Mouse (Mus musculus) limb, embryonic 15.5 days (tissue): ENCODE measurements at regions not wholly inside any gene's neighbourhood (a gene's known extent, or its start where the extent isn't known, plus 50 kb on each side); places are given as distances from the start of the nearest gene placed in this dataset.

Source experiments
- ATAC-seq: fragments of 200-750 bp; cut with Nextera tagmentation; 2 replicates; pipeline ENCODE4 v1.8.0; 2017; ENCODE audit warnings: low read depth, moderate TSS enrichment; ENCODE audit not compliant: insufficient number of reproducible peaks, low FRiP score, low TSS enrichment
- H3K27ac ChIP-seq: fragments of 300-500 bp; sonication (generic); 2 replicates; pipeline ENCODE4 v1.5.1; 2015; ENCODE audit warnings: moderate library complexity, mild to moderate bottlenecking, inconsistent platforms
- H3K27me3 ChIP-seq: fragments of 300-500 bp; sonication (generic); 2 replicates; pipeline ENCODE4 v1.6.1; 2015; ENCODE audit warnings: inconsistent platforms
- H3K36me3 ChIP-seq: fragments of 300-500 bp; sonication (generic); 2 replicates; pipeline ENCODE4 v1.6.1; 2015; ENCODE audit warnings: inconsistent platforms
- H3K4me1 ChIP-seq: fragments of 300-500 bp; sonication (generic); 2 replicates; pipeline ENCODE4 v1.6.1; 2015; ENCODE audit warnings: inconsistent platforms
- H3K4me2 ChIP-seq: fragments of 300-500 bp; sonication (generic); 2 replicates; pipeline ENCODE4 v1.6.1; 2015; ENCODE audit warnings: mild to moderate bottlenecking, inconsistent platforms
- H3K4me3 ChIP-seq: fragments of 300-500 bp; sonication (generic); 2 replicates; pipeline ENCODE4 v1.5.1; 2015; ENCODE audit warnings: mild to moderate bottlenecking, inconsistent platforms
- H3K9ac ChIP-seq: fragments of 300-500 bp; sonication (generic); 2 replicates; pipeline ENCODE4 v1.6.1; 2015; ENCODE audit warnings: inconsistent platforms
- H3K9me3 ChIP-seq: fragments of 300-500 bp; sonication (generic); 2 replicates; pipeline ENCODE4 v1.6.1; 2016; ENCODE audit warnings: inconsistent platforms
- WGBS: fragments of 180-500 bp; shearing (Covaris S2); methylation state at CpG from one replicate; pipeline ENCODE4 v1.1.7; 2015; 5-methylcytosine and 5-hydroxymethylcytosine counted together

DNA sequence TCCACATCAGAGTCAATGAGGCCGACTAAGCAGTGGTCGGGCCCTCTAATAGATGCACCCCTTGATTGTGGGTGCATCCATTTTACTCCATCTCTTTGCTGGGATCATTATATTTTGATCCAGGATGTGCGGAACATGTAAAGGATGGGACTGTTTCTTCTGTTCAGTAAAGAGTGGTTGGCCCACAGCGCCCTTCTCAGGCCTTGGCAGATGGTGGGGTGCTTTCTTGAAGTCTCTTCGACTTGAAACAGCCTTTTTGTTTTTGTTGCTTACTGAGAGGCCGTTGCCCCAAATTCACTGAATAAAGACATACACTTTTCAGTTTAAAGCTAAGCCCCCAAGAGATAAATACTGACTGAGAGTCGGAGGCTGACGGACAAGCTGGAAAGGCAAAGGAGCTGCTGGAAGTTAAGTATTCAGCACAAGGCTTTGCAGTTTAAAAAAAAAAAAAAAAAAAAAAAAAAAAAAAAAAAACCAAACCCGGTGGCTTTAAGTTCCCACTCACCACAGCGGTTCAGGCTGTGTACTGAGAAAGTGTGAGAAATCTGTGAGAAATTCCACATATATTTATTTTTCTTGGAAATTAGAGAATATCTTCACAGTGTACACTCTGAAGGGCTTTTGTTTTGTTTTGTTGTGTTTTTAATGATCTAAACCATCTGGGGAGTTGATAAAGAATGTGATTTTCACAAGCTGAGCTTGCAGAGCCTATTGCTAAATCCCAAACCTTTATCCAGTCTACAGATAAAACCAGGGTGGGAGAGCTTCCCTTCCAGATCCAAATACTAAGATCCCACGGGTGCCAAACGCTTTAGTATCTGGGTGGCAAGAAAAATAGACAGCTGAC, 285.3 kb upstream of the Mpdz start:
- H3K27ac ChIP-seq, result no peak overlapping the region
- no peak overlapping the region for H3K4me2 ChIP-seq
- H3K9me3 ChIP-seq, result no peaks in the 10 kb centered on the region
- no peak overlapping the region for H3K9ac ChIP-seq
- no peaks in the 10 kb centered on the region for H3K36me3 ChIP-seq
- WGBS, result 61% methylated on average over 12 of the region's 12 CpGs
- no peak for ATAC-seq
- peaks cover 9% of the 10 kb centered on the region; the same call in 1 of the 2 replicates for H3K4me1 ChIP-seq
- no peak overlapping the region for H3K4me3 ChIP-seq
- H3K27me3 ChIP-seq, result no peaks in the 10 kb centered on the region

DNA sequence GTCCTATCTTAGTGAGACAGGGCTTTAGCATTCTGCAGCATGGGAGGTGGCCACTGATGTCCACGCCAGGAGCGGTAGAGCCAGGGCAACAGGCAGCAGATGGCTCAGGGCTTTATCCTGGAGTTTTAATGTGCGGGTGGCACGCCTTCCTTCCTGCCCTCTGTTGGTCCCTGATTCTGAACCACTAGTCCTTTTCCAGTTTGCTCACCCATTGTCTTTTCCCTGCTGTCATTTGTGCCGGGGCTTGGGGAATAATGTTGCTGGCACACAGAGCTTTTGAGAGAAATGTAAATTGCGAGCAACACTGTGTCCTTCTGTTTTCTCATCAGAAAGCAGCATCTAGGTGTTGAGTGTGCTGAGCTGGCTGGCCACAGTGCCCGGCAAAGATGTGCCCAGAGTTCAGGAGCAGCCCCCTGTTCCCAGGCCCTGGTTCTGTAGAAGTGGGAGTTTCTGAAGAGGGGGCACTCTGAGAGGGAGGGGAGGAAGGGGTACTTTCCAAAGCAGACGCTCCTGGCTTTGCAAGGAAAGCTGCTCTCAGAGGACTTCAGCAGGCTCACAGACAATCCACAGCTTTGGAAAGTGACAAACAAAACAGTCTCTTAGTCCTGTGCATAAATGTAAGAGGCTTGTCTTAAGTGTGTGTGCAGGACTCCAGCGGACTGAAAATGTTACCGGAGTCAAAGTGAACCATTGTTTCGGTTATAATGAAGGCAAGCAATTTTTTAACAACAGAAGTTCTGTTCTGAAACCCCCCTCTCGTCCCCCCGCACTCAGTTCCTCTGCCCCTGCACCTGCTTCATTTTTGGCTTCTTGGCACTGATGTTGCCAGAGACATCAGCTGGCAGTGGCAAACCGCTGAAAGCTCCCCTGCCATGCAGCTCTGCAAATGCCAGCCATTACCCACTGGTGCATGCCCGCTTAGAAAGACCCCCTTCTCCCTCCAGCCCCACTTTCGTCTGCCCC, 284.4 kb upstream of the Mpdz start:
- WGBS, result 68% methylated on average over 16 of the region's 16 CpGs
- H3K9ac ChIP-seq, result no peak overlapping the region
- H3K4me2 ChIP-seq, result no peak overlapping the region
- H3K4me1 ChIP-seq, result peaks cover 9% of the 10 kb centered on the region; the same call in 1 of the 2 replicates
- ATAC-seq, result no peak
- H3K27ac ChIP-seq, result peak overlapping the region; percentile 48
- no peaks in the 10 kb centered on the region for H3K36me3 ChIP-seq
- no peaks in the 10 kb centered on the region for H3K9me3 ChIP-seq
- H3K4me3 ChIP-seq, result no peak overlapping the region
- no peaks in the 10 kb centered on the region for H3K27me3 ChIP-seq

DNA sequence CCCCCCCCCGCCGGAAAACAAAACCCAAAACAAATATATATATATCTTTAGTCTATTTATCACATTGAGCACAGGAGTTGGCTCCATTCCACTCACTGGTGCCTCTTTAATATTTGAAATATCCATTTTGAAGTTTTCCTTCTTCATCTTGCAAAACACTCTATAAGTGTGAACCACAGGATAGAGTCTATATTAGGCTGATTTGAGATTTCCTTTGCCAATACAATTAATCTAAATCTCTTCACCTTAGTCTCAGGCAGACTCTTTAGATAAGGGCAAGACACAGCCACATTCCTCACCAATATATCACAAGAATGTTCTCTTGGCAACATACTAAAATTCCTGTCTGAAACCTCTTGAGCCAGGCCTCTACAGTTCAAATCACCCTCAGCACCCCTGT, 282.1 kb upstream of the Mpdz start:
- no peak overlapping the region for H3K27ac ChIP-seq
- H3K9me3 ChIP-seq, result no peaks in the 10 kb centered on the region
- peaks cover 9% of the 10 kb centered on the region; the same call in 1 of the 2 replicates for H3K4me1 ChIP-seq
- 98% methylated on average over 2 of the region's 2 CpGs for WGBS
- ATAC-seq, result no peak
- no peaks in the 10 kb centered on the region for H3K27me3 ChIP-seq
- no peak overlapping the region for H3K4me3 ChIP-seq
- no peak overlapping the region for H3K4me2 ChIP-seq
- H3K36me3 ChIP-seq, result no peaks in the 10 kb centered on the region
- no peak overlapping the region for H3K9ac ChIP-seq

DNA sequence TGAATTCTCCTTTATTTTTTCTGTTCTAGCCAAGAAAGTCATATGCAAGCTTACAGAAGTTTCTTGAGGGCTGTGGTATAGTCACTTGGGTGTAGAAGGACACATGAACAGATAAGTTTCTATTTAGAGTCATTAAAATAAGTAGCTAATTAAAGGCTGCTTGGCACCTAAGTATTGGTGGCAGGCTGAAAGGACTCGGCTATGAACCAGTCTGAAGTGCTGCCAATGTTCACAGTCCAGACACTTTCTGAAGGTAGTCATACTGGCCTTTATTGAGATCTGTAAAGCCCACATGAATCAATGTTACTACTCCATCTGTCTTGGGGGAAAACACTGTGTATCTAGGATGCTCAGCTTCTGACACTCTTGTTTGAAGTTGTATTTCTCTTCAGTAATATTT, 269.8 kb upstream of the Mpdz start:
- Histone ChIP-seq H3K9me3 (no peaks in the 10 kb centered on the region), H3K4me2 (no peak overlapping the region), H3K27me3 (no peaks in the 10 kb centered on the region), H3K27ac (no peak overlapping the region), H3K36me3 (no peaks in the 10 kb centered on the region), H3K4me3 (no peak overlapping the region), H3K4me1 (no peaks in the 10 kb centered on the region), H3K9ac (no peak overlapping the region)
- WGBS, result 28% methylated on average over 1 of the region's 1 CpGs
- ATAC-seq, result no peak

DNA sequence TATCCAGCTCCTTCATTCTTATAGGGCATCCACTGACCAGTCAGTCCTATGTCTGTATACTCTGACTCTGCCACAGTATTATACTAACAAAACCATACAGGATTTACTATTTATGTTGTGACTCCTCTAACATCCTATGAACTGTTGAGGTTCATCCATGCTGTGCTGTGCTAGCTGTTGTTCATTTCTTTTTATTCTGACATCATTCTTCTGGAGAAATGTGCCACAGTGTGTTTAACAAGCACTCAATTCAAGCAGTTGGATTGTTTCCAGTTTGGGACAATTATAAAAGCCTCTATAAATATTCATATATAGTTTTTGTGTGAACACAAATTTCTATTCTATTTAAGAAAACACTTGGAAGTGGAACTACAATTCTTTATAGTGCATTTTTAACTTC, 252.6 kb upstream of the Mpdz start:
- no peak overlapping the region for H3K9ac ChIP-seq
- H3K36me3 ChIP-seq, result no peaks in the 10 kb centered on the region
- no peak overlapping the region for H3K27ac ChIP-seq
- H3K4me1 ChIP-seq, result no peaks in the 10 kb centered on the region
- H3K9me3 ChIP-seq, result no peaks in the 10 kb centered on the region
- H3K27me3 ChIP-seq, result no peaks in the 10 kb centered on the region
- no peak for ATAC-seq
- no peak overlapping the region for H3K4me3 ChIP-seq
- H3K4me2 ChIP-seq, result no peak overlapping the region

DNA sequence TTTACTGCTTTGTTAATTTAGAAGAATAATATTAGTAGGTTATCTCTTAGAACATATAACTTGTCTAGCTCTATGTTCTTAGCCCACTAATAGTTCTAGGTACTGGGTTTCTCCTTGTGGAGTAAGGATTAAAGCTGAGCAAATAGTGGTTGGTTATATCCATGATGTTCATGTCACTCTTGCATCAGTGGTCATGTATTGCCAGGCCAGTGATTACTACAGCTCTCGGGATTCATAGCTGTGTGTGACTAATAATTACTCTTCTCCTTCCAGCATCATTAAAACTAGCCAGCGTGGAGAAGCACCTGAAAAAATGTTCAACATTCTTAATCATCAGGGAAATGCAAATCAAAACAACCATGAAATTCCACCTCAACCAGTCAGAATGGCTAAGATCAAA, 234.6 kb upstream of the Mpdz start:
- Histone ChIP-seq H3K36me3 (no peaks in the 10 kb centered on the region), H3K4me1 (no peaks in the 10 kb centered on the region), H3K4me2 (no peak overlapping the region), H3K9me3 (no peaks in the 10 kb centered on the region), H3K9ac (no peak overlapping the region), H3K4me3 (no peak overlapping the region), H3K27me3 (no peaks in the 10 kb centered on the region), H3K27ac (no peak overlapping the region)
- no peak for ATAC-seq
- 75% methylated on average over 2 of the region's 2 CpGs for WGBS

DNA sequence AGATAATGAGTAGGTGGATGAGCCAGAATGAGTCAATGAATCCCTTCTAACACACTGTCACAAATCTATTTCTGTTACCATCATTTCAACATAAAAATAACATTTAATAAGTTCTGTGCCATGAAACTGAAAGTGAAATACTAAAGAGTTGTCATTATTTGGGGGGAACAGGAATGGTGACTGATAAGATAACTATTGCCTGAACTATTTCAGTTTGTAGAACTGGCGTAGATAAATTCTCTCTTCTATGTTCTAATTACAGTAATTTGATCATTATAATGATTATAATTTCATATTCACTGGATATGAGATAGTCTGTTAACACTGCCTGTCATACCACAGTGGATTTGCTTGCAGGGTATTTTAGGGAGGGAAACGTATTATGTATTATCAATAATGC, 232.3 kb upstream of the Mpdz start:
- Histone ChIP-seq H3K4me2 (no peak overlapping the region), H3K27ac (no peak overlapping the region), H3K27me3 (no peaks in the 10 kb centered on the region), H3K4me3 (no peak overlapping the region), H3K36me3 (no peaks in the 10 kb centered on the region), H3K9ac (no peak overlapping the region), H3K4me1 (no peaks in the 10 kb centered on the region), H3K9me3 (no peaks in the 10 kb centered on the region)
- WGBS, result 79% methylated on average over 2 of the region's 2 CpGs
- no peak for ATAC-seq

DNA sequence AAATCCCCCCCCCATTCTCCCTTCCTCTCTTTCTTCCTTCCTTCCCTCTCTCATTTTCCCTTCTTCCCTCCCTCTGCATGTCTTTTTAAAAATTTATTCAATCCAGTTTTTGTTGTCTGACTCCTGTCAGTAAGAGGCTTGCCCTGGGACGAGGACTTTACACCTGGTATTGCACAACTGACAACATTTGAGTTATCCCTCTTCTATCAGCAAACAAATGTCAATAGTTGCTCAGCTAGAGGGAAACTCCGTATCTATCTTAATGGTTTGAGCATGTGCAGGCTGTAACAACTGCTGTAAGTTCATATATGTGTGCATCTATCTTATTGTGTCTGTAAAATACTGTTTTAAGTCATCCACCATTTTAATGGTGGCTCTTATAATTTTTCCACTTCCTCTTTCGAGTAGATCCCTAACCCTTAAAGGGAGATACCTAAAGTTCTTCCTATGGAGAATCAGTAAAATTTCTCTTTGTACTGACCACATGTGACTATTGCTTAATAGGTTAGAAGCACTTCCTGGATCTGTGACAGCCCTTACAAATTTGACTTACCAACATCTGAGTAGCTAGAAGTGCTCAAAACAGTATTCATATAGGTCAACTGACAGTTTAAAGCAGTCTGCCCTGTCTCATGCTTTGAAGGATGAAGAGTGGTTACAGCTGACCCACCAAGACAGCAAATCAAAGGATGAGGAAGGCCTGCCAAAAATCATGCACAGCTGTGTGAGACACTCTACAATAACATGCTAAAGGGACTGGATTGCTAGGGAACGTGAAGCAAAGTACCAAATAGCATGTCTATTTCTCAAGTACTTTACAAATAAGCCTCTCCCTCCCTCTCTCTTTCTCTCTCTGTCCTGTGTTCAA, 231.0 kb upstream of the Mpdz start:
- Histone ChIP-seq H3K9me3 (no peaks in the 10 kb centered on the region), H3K4me1 (peaks cover 3% of the 10 kb centered on the region), H3K36me3 (no peaks in the 10 kb centered on the region), H3K4me3 (no peak overlapping the region), H3K4me2 (no peak overlapping the region), H3K27me3 (no peaks in the 10 kb centered on the region), H3K9ac (no peak overlapping the region), H3K27ac (no peak overlapping the region)
- WGBS, result 66% methylated on average over 4 of the region's 4 CpGs
- ATAC-seq, result no peak

DNA sequence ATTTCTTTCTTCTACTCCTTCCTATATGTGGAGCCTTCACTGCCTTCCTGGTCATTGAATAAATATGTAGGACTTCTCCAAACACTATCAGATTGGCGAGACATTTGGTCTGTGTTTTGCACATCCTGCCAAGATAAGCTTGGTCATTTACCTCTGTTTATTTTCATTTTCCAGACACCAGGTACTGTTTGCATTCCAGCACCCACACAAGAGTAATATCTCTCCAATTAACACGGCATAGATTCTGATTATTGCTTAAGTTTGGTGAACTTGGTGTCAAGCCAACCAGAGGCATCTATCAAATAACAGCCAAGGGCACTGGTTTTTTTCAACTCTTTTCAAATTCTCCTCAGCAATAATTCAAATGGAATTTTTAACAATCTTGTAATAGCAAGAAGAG, 229.4 kb upstream of the Mpdz start:
- H3K27ac ChIP-seq, result no peak overlapping the region
- H3K27me3 ChIP-seq, result no peaks in the 10 kb centered on the region
- ATAC-seq, result no peak
- H3K36me3 ChIP-seq, result no peaks in the 10 kb centered on the region
- 57% methylated on average over 2 of the region's 2 CpGs for WGBS
- peaks cover 3% of the 10 kb centered on the region for H3K4me1 ChIP-seq
- no peak overlapping the region for H3K9ac ChIP-seq
- no peak overlapping the region for H3K4me2 ChIP-seq
- H3K4me3 ChIP-seq, result no peak overlapping the region
- H3K9me3 ChIP-seq, result no peaks in the 10 kb centered on the region

DNA sequence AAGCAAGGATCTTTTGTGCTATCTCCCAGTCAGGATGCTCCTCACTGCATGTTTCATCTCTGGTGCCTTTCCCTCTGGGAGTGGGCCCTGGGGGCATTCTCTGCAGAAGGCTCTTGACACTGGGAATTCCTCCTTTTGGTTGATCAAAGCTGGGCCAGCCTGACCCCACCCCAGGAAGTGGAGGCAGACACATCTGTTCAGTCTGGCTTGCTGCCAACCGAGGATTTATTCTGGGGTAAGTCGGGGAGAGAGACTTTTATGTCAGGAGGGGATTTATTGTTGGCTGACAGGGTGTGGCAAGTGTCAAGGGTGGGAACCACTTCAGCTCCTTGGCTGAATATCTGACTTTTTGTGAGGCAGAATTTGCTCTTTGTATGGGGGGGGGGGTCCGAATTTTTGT, 226.6 kb upstream of the Mpdz start:
- Histone ChIP-seq H3K27ac (no peak overlapping the region), H3K4me2 (no peak overlapping the region), H3K4me1 (peaks cover 3% of the 10 kb centered on the region), H3K27me3 (no peaks in the 10 kb centered on the region), H3K36me3 (no peaks in the 10 kb centered on the region), H3K9me3 (no peaks in the 10 kb centered on the region), H3K9ac (no peak overlapping the region), H3K4me3 (no peak overlapping the region)
- WGBS, result 7% methylated on average over 3 of the region's 3 CpGs
- ATAC-seq, result no peak

DNA sequence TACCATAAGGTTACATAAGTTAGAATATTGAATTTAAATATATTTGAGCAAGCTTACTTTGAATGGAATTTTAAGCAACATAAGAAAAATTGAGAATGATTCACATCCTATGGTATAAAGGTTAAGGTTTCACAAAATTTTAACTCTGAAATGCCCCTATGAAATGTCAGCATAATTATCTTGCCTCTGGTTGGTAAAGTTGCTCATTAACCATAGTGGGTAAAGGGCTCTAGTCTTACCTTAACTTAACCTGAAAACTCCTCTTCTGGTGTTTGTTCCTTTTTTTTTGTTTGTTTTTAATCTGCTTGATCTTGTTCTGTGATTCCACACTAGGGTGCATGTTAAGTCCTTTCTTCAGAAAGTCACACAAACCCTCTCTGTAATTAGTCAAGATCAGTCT, 218.5 kb upstream of the Mpdz start:
- Histone ChIP-seq H3K36me3 (no peaks in the 10 kb centered on the region), H3K4me2 (no peak overlapping the region), H3K9me3 (no peaks in the 10 kb centered on the region), H3K4me3 (no peak overlapping the region), H3K27ac (no peak overlapping the region), H3K9ac (no peak overlapping the region), H3K4me1 (no peaks in the 10 kb centered on the region), H3K27me3 (no peaks in the 10 kb centered on the region)
- ATAC-seq, result no peak

DNA sequence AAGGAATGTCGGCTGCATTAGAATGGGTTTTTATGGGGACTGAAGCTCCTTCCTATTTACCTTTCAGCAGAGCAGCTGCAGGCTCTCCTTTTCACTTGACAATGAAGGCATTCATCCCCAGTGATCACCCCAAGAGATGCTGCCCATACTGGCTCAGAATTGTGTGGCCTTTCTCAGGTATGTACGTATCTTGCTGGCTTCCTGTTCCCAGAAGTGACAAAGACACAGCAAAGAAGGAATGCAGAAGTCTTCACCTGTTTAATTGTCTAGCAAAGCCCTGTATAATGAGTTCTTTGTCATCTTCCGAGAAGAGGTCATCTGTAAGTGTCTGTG, 185.8 kb upstream of the Mpdz start:
- Histone ChIP-seq H3K4me1 (no peaks in the 10 kb centered on the region), H3K27me3 (no peaks in the 10 kb centered on the region), H3K36me3 (no peaks in the 10 kb centered on the region), H3K4me2 (no peak overlapping the region), H3K4me3 (no peak overlapping the region), H3K9ac (no peak overlapping the region), H3K9me3 (no peaks in the 10 kb centered on the region), H3K27ac (no peak overlapping the region)
- 70% methylated on average over 3 of the region's 3 CpGs for WGBS
- no peak for ATAC-seq
